Mouse (Mus musculus): ENCODE data around the gene Rptor. TPM values are rescaled to one million over a fixed set of nuclear protein-coding genes. Genes with fewer than 3 reads are reported as not detected.

The Rptor gene
- polyA plus RNA-seq, 1 experiment from 2014 or later, result 3.1 TPM

DNA sequence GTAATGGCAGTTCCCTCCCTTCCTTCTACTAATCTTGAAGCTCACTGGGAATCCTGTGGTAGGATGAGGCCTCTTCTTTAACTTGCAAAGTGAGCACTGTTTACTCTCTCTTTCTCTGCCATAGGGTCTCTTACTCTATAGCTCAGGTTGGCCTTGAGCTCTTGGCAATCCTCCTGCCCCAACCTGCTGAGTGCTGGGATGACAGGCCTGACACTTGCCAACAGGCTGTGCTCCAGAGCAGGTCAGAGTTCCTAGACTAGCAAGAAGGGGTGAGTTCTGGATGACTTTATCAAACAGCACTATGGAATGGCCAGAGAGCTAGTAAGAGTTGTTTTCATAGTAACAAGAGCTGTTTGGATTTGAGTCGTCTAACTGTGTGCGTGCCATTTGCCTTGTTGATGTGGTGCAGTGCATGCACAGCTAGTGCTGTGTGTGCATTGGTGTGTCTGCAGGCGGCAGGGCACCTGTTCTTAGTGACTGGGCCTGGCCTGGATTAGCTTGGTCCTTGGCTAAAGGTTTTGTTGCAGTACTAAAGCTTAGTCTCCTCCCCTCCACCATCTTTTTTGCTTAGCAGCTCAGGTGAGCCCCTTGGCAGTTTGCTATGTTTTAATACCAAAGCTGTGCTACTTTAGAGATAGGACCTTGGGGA is 28.6 kb downstream of the Rptor start:
- peaks cover 17% of the 10 kb centered on the region for H3K4me1 ChIP-seq (ENCODE audit: insufficient read depth)
- WGBS (ENCODE audit: insufficient replicate concordance), result 46% methylated on average over 3 of the region's 3 CpGs
- no peak overlapping the region for H3K4me2 ChIP-seq (ENCODE audit: low read depth, low read length)
- peak overlapping the region; percentile 4; the same call in 1 of the 2 replicates for H3K27ac ChIP-seq (ENCODE audit: low read depth)
- no peak overlapping the region for H3K9ac ChIP-seq (replicated peaks)
- ATAC-seq, result peak; percentile 25
- no peak for TF ChIP-seq EP300 (IDR thresholded peaks at IDR 0.05; ENCODE audit: low read depth)
- TF ChIP-seq CTCF (IDR thresholded peaks at IDR 0.05; ENCODE audit: low read depth), result no peak
- H3K9me3 ChIP-seq (ENCODE audit: low read length), result no peaks in the 10 kb centered on the region
- DNase-seq, result no peak
- H3K27me3 ChIP-seq (ENCODE audit: insufficient read depth, low read length), result no peaks in the 10 kb centered on the region
- no peak overlapping the region for H3K4me3 ChIP-seq (ENCODE audit: low read depth, low read length)
- H3K36me3 ChIP-seq (replicated peaks; ENCODE audit: insufficient read depth, low read length), result 0 out of 2 replicates have a peak, but pooled peaks cover 3% of the 10 kb centered on the region

DNA sequence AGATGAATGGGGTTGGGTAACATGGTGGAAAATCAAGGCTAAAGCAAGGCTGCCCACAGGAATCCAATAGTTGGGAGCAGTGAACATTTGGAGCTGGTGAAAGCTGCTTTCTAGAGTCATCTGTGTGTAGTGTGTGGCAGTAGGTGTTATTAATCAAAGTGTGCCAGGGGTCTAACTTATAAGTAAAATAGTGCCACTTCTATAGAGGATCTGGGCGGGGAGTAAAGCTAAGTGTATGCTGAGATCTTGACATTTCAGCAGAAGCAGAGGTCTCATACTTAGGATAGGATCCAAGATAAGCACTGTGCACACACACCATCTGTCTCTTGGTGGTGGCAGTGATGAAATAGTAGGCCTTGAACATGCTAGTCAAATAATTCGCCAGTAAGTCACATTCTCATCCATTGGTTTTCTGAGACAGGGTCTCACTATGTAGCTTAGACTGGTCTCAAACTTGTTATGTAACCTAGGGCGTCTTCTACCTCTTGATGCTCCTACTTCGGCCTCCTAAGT is 33.7 kb downstream of the Rptor start:
- ATAC-seq (no peak), DNase-seq (no peak)
- no peak overlapping the region for H3K27ac ChIP-seq (ENCODE audit: low read depth)
- H3K4me3 ChIP-seq (ENCODE audit: low read depth, low read length), result no peak overlapping the region
- peaks cover 9% of the 10 kb centered on the region for H3K4me1 ChIP-seq (ENCODE audit: insufficient read depth)
- TF ChIP-seq CTCF (IDR thresholded peaks at IDR 0.05; ENCODE audit: low read depth) (no peak), EP300 (IDR thresholded peaks at IDR 0.05; ENCODE audit: low read depth) (no peak)
- no peaks in the 10 kb centered on the region for H3K9me3 ChIP-seq (ENCODE audit: low read length)
- no peaks in the 10 kb centered on the region for H3K36me3 ChIP-seq (replicated peaks; ENCODE audit: insufficient read depth, low read length)
- no peak overlapping the region for H3K9ac ChIP-seq (replicated peaks)
- H3K4me2 ChIP-seq (ENCODE audit: low read depth, low read length), result no peak overlapping the region
- H3K27me3 ChIP-seq (ENCODE audit: insufficient read depth, low read length), result no peaks in the 10 kb centered on the region
- 83% methylated on average over 4 of the region's 4 CpGs for WGBS (ENCODE audit: insufficient replicate concordance)

DNA sequence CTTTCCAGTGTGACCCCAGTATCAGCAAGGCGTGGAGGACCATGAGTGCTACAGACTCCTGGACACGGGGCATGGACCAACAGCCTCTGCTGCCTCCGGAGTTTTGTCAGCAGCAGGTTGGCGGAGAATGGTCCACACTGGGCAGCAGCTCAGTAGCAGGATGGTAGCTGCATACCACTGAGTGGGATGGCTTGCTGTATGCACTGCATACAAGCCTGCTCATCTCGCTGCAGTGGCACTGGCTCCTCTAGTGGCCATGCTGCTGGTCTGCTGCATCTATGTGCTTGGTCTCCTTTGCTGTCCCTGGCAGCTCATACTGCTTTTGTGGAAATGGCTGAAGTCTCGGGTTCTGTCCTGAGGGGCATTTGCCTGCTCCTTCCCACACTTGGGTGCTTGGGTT is 34.8 kb downstream of the Rptor start:
- WGBS (ENCODE audit: insufficient replicate concordance), result 83% methylated on average over 6 of the region's 6 CpGs
- H3K4me2 ChIP-seq (ENCODE audit: low read depth, low read length), result no peak overlapping the region

DNA sequence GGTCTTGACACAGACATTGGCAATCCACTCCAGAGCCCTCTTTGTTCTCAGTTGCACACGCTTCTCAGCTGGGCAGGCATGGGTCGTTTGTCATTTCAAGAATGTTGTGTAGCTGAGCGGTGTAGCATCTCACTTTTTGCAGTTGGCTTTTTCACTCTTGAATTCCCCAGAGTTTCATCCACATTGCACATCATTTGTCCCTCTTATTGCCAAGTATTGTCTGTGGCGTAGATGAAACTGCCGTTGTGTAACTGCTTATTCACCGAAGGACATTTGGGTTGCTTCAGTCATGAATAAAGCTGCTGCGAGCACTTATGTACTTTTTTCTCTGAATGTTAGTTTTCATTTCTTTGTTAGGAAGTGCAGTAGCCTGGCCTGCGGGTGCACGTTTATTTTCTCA is 37.8 kb downstream of the Rptor start:
- Histone ChIP-seq H3K27ac (ENCODE audit: low read depth) (no peak overlapping the region), H3K4me1 (ENCODE audit: insufficient read depth) (no peaks in the 10 kb centered on the region), H3K36me3 (replicated peaks; ENCODE audit: insufficient read depth, low read length) (no peaks in the 10 kb centered on the region), H3K9me3 (ENCODE audit: low read length) (no peaks in the 10 kb centered on the region), H3K27me3 (ENCODE audit: insufficient read depth, low read length) (no peaks in the 10 kb centered on the region), H3K4me3 (ENCODE audit: low read depth, low read length) (no peak overlapping the region), H3K9ac (replicated peaks) (no peak overlapping the region), H3K4me2 (ENCODE audit: low read depth, low read length) (no peak overlapping the region)
- DNase-seq (no peak), ATAC-seq (no peak)
- no peak for TF ChIP-seq EP300 (IDR thresholded peaks at IDR 0.05; ENCODE audit: low read depth)
- TF ChIP-seq CTCF (IDR thresholded peaks at IDR 0.05; ENCODE audit: low read depth), result no peak
- 70% methylated on average over 9 of the region's 9 CpGs for WGBS (ENCODE audit: insufficient replicate concordance)

More for the DNA sequence above, 34.8 kb downstream of the Rptor start:
- no peak for DNase-seq
- no peak for ATAC-seq
- no peak for TF ChIP-seq EP300 (IDR thresholded peaks at IDR 0.05; ENCODE audit: low read depth)
- TF ChIP-seq CTCF (IDR thresholded peaks at IDR 0.05; ENCODE audit: low read depth), result peak; percentile 44
- Histone ChIP-seq H3K4me1 (ENCODE audit: insufficient read depth) (0 out of 2 replicates have a peak, but pooled peaks cover 3% of the 10 kb centered on the region), H3K27ac (ENCODE audit: low read depth) (no peak overlapping the region), H3K9ac (replicated peaks) (no peak overlapping the region), H3K27me3 (ENCODE audit: insufficient read depth, low read length) (no peaks in the 10 kb centered on the region), H3K36me3 (replicated peaks; ENCODE audit: insufficient read depth, low read length) (no peaks in the 10 kb centered on the region), H3K4me3 (ENCODE audit: low read depth, low read length) (no peak overlapping the region), H3K9me3 (ENCODE audit: low read length) (no peaks in the 10 kb centered on the region)

DNA sequence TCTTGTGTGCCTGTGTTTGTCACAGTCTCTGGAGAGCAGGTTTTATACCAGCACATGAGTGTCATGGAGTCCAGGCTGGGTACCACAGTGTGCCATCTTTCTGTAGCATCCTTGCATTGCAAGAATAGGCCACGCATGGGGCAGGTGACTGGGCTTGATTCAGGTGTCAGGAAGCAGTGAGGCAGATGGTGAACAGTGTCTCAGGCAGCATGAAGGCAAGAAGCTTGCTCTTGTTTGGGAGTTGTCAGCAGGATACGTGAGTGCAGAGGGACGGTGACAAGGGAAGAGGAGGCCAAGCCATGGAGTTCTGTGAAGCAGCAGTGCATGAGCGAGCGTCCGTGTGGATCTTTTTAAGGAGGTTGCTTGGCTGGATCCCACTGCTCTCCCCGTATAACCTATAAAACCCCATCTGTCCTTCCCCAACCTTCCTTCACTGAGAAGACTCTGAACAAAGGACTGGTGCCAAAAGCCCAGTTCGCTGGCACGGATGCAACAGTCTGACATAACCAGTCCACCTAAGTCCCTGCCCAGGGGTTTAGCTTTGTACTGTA is 39.2 kb downstream of the Rptor start:
- DNase-seq (no peak), ATAC-seq (no peak)
- 89% methylated on average over 9 of the region's 9 CpGs for WGBS (ENCODE audit: insufficient replicate concordance)

DNA sequence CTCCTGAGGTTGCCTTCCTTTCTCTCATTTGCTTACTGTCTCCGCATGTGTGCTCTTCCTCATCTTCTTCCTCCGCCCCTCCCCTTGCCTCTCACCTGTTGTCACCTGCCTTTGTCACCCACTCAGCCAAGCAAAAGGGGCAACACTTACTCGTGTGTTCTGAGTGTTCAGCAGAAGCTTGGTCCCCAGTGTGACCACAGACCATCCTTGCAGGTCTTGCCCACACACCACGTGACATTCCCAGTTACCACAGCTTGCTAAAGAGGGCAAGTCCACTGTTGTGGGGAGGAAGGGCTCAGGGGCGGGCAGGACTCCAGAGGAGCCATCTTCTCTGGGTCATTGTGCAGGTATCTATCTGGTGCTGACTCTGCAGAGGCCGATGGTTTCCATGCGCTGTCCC is 40.6 kb downstream of the Rptor start:
- no peak overlapping the region for H3K27ac ChIP-seq (ENCODE audit: low read depth)
- DNase-seq (no peak), ATAC-seq (no peak)
- no peaks in the 10 kb centered on the region for H3K27me3 ChIP-seq (ENCODE audit: insufficient read depth, low read length)
- no peak overlapping the region for H3K9ac ChIP-seq (replicated peaks)
- H3K36me3 ChIP-seq (replicated peaks; ENCODE audit: insufficient read depth, low read length), result no peaks in the 10 kb centered on the region
- H3K9me3 ChIP-seq (ENCODE audit: low read length), result no peaks in the 10 kb centered on the region
- no peak overlapping the region for H3K4me2 ChIP-seq (ENCODE audit: low read depth, low read length)
- no peaks in the 10 kb centered on the region for H3K4me1 ChIP-seq (ENCODE audit: insufficient read depth)
- TF ChIP-seq EP300 (IDR thresholded peaks at IDR 0.05; ENCODE audit: low read depth) (no peak), CTCF (IDR thresholded peaks at IDR 0.05; ENCODE audit: low read depth) (no peak)
- no peak overlapping the region for H3K4me3 ChIP-seq (ENCODE audit: low read depth, low read length)
- WGBS (ENCODE audit: insufficient replicate concordance), result 73% methylated on average over 7 of the region's 7 CpGs

More for the DNA sequence above, 39.2 kb downstream of the Rptor start:
- Histone ChIP-seq H3K4me3 (ENCODE audit: low read depth, low read length) (no peak overlapping the region), H3K9ac (replicated peaks) (no peak overlapping the region), H3K9me3 (ENCODE audit: low read length) (no peaks in the 10 kb centered on the region), H3K27ac (ENCODE audit: low read depth) (no peak overlapping the region), H3K27me3 (ENCODE audit: insufficient read depth, low read length) (no peaks in the 10 kb centered on the region), H3K4me1 (ENCODE audit: insufficient read depth) (no peaks in the 10 kb centered on the region), H3K36me3 (replicated peaks; ENCODE audit: insufficient read depth, low read length) (no peaks in the 10 kb centered on the region), H3K4me2 (ENCODE audit: low read depth, low read length) (no peak overlapping the region)
- no peak for TF ChIP-seq CTCF (IDR thresholded peaks at IDR 0.05; ENCODE audit: low read depth)
- TF ChIP-seq EP300 (IDR thresholded peaks at IDR 0.05; ENCODE audit: low read depth), result no peak

All from liver, postnatal 0 days (tissue).